Mouse (Mus musculus): ENCODE data around the gene Mtg1.

DNA sequence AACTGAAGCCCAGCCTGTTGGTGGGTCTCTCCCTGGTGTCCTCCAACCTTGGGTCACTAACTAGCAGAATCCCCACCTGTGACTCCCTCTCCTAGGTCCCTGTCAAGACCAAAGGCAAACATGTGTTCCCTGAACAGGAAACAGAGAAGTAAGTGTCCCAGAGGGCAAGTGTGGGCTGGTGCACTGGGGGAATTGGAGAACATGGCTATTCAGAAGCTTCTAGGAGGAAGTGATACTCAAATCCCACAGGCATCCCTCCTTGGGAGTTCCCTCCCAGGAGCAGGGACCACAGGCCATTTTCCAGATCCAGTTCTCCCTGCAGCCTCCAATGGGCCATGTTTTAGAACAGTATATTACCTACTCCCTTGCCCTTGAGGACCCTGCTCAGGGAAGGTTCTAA lies 41.3 kb upstream of the Mtg1 start:
- TF ChIP-seq CTCF (IDR thresholded peaks at IDR 0.05; ENCODE audit: insufficient read depth, low read length) (no peak), POLR2A (IDR thresholded peaks at IDR 0.05; ENCODE audit: borderline replicate concordance, extremely low read depth, low read depth, low read length) (no peak)
